Mouse (Mus musculus): Measurements from ENCODE around the gene Ets1. TPM values are rescaled to one million over a fixed set of nuclear protein-coding genes. Genes with fewer than 3 reads are reported as not detected.

Ets1 gene
- polyA plus RNA-seq, 1 experiment from 2014 or later, result 115 TPM

DNA sequence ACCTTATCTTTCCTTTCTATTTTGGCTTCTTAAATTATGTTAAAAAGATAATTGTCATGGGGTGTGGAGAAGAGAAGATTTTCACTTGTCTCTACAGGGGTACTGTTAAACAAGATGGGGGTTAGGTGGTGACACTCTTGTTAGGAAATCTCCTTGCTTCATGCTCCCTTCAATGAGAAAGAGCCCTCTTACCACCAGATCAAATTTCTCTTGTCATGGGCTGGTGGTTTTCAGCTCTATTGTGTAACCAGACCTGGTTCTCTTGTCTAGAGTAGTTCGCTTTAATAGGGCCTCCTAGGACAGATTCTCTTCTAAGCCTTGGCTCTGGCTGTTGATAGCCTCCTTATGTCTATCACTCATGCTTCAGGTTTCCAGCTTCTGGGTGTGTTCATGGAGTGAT lies 18.3 kb downstream of the Ets1 start:
- Histone ChIP-seq H3K9ac (ENCODE audit: low read length) (no peak overlapping the region), H3K27me3 (ENCODE audit: control insufficient read depth, insufficient read depth, low read depth, low read length) (no peaks in the 10 kb centered on the region), H3K4me3 (ENCODE audit: low read length) (no peak overlapping the region), H3K4me2 (ENCODE audit: low read depth, low read length) (no peak overlapping the region), H3K4me1 (replicated peaks; ENCODE audit: control insufficient read depth, insufficient read depth, low read length) (peaks cover 5% of the 10 kb centered on the region), H3K27ac (ENCODE audit: low read length) (no peak overlapping the region), H3K36me3 (ENCODE audit: control insufficient read depth, insufficient read depth, low read length) (no peaks in the 10 kb centered on the region), H3K9me3 (ENCODE audit: control insufficient read depth, low read length) (no peaks in the 10 kb centered on the region)
- ATAC-seq (ENCODE audit: low read depth), result no peak
- 93% methylated on average over 1 of the region's 1 CpGs for WGBS

DNA sequence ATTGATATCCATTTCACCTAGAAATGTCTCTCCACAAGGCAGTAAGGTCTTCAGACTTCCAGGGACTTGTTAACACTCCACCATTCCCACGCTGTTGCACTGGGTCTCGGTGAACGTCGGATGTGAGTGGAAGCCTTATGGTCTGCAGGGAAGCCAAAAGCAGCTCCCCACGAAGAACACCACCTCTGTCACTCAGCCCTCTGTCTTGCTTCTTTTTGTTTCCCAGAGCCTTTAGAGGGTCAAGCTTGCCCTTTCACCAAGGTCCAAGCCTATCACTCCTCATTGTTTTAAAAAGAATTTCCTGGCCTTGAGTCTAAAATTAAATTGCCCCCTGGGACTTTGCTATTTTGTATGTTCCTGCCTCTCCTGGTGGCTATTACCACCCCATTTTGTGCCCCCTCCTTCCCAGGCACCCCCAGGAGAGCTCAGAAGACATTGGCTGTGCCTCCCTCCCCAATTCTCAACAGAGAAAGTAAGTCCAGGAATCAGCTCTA lies 20.4 kb downstream of the Ets1 start:
- Histone ChIP-seq H3K4me3 (ENCODE audit: low read length) (no peak overlapping the region), H3K27ac (ENCODE audit: low read length) (peak overlapping the region; percentile 68), H3K4me2 (ENCODE audit: low read depth, low read length) (no peak overlapping the region), H3K9me3 (ENCODE audit: control insufficient read depth, low read length) (0 out of 2 replicates have a peak, but pooled peaks cover 4% of the 10 kb centered on the region), H3K9ac (ENCODE audit: low read length) (no peak overlapping the region), H3K36me3 (ENCODE audit: control insufficient read depth, insufficient read depth, low read length) (no peaks in the 10 kb centered on the region), H3K4me1 (replicated peaks; ENCODE audit: control insufficient read depth, insufficient read depth, low read length) (peaks cover 5% of the 10 kb centered on the region), H3K27me3 (ENCODE audit: control insufficient read depth, insufficient read depth, low read depth, low read length) (no peaks in the 10 kb centered on the region)
- WGBS, result 69% methylated on average over 5 of the region's 5 CpGs
- 0 out of 2 replicates have a peak, but pooled peaks have one; percentile 11 for ATAC-seq (ENCODE audit: low read depth)

DNA sequence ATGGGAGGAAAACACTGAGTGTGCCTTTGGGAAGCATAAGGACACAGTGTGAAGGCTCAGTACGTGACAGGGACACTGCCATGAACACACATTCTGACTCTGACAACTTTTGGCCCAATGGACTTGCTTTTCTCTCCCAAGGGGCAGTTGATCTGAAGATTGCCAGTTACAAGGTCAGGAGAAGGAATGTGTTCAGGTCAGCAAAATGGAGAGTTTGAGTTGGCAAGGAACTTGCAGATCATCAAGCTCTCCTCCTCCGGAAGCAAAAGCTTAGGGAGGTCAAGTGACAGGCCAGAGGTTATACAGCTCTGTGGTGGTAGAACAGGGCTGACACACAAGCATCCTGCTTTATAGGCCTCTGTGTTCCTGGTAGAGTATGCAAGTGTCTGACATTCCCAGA lies 21.1 kb downstream of the Ets1 start:
- Histone ChIP-seq H3K4me3 (ENCODE audit: low read length) (no peak overlapping the region), H3K27ac (ENCODE audit: low read length) (no peak overlapping the region), H3K4me1 (replicated peaks; ENCODE audit: control insufficient read depth, insufficient read depth, low read length) (peaks cover 5% of the 10 kb centered on the region), H3K36me3 (ENCODE audit: control insufficient read depth, insufficient read depth, low read length) (no peaks in the 10 kb centered on the region), H3K27me3 (ENCODE audit: control insufficient read depth, insufficient read depth, low read depth, low read length) (no peaks in the 10 kb centered on the region), H3K9me3 (ENCODE audit: control insufficient read depth, low read length) (0 out of 2 replicates have a peak, but pooled peaks cover 4% of the 10 kb centered on the region), H3K4me2 (ENCODE audit: low read depth, low read length) (no peak overlapping the region), H3K9ac (ENCODE audit: low read length) (no peak overlapping the region)
- 42% methylated on average over 2 of the region's 2 CpGs for WGBS
- peak; percentile 81 for ATAC-seq (ENCODE audit: low read depth)

DNA sequence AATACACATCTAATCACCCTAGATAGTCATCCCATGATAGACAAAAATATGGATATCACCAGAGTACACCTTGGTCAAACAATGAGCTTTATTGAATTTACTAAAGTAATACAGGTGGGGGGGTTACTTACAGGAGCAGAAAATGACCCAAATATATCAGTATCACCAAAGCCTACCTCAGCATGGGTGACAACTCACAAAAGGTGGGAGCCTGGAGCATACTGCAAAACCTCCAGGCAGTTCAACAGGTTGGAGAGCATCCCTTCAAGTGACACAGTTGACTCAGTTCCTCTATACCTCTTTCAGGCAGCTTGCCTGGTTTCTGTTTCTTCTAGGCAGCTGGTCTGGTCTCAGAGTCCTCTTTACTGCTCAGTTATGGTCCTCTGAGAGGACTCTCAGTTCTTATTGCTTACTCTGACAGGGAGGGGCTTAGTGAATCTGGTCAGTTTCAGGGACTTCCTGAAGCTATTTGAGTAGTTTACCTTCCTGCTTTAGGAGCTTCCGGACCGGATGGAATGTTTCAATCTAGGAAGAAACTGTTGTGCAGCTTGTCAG lies 24.5 kb downstream of the Ets1 start:
- no peak overlapping the region for H3K4me3 ChIP-seq (ENCODE audit: low read length)
- H3K36me3 ChIP-seq (ENCODE audit: control insufficient read depth, insufficient read depth, low read length), result no peaks in the 10 kb centered on the region
- H3K9me3 ChIP-seq (ENCODE audit: control insufficient read depth, low read length), result 0 out of 2 replicates have a peak, but pooled peaks cover 4% of the 10 kb centered on the region
- H3K9ac ChIP-seq (ENCODE audit: low read length), result no peak overlapping the region
- no peak overlapping the region for H3K27ac ChIP-seq (ENCODE audit: low read length)
- peaks cover 5% of the 10 kb centered on the region for H3K4me1 ChIP-seq (replicated peaks; ENCODE audit: control insufficient read depth, insufficient read depth, low read length)
- no peak for ATAC-seq (ENCODE audit: low read depth)
- no peak overlapping the region for H3K4me2 ChIP-seq (ENCODE audit: low read depth, low read length)
- WGBS, result 76% methylated on average over 2 of the region's 2 CpGs
- no peaks in the 10 kb centered on the region for H3K27me3 ChIP-seq (ENCODE audit: control insufficient read depth, insufficient read depth, low read depth, low read length)

DNA sequence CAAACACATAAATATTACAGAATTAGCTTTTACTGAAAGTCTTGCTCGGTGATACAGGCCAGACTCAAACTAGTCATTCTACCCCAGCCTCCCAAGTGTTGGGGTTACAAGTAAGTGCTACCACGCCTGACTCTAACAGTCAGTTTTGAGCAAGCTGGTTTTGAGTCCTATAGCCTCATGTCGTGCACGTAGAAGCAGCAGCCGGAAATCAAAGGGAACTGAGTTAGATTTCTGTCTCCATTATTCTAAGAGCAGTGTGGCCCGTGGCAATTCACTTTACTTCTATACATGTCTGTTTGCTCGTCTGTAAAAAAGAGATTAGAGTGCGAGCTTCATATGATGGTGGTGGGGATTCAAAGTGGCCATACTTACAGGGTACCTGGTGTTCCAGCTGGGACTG lies 25.1 kb downstream of the Ets1 start:
- no peak overlapping the region for H3K4me2 ChIP-seq (ENCODE audit: low read depth, low read length)
- 82% methylated on average over 8 of the region's 8 CpGs for WGBS
- H3K4me1 ChIP-seq (replicated peaks; ENCODE audit: control insufficient read depth, insufficient read depth, low read length), result peaks cover 5% of the 10 kb centered on the region
- H3K27me3 ChIP-seq (ENCODE audit: control insufficient read depth, insufficient read depth, low read depth, low read length), result no peaks in the 10 kb centered on the region
- 0 out of 2 replicates have a peak, but pooled peaks cover 4% of the 10 kb centered on the region for H3K9me3 ChIP-seq (ENCODE audit: control insufficient read depth, low read length)
- ATAC-seq (ENCODE audit: low read depth), result no peak
- H3K4me3 ChIP-seq (ENCODE audit: low read length), result no peak overlapping the region
- H3K9ac ChIP-seq (ENCODE audit: low read length), result no peak overlapping the region
- no peaks in the 10 kb centered on the region for H3K36me3 ChIP-seq (ENCODE audit: control insufficient read depth, insufficient read depth, low read length)
- H3K27ac ChIP-seq (ENCODE audit: low read length), result no peak overlapping the region

DNA sequence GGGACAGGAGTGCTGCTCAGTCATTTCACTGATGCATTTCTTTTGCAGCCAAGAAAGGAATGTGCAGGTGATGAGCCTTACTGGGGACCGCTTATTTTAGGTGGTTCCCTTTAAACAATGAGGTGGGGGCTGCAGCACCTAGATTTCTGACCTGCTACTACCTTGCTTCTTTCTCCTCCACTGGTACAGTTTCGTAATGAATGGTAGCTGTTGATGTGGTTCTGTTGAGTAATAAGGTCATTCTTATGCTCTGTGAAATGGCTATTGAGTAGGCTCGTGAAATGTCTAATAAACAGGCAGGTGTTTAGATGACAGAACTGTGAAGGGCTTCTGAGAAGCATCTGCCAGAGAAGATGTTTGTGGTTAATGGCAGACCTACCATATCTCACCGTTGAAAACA lies 25.5 kb downstream of the Ets1 start:
- no peak for ATAC-seq (ENCODE audit: low read depth)
- 75% methylated on average over 4 of the region's 4 CpGs for WGBS
- H3K9me3 ChIP-seq (ENCODE audit: control insufficient read depth, low read length), result 0 out of 2 replicates have a peak, but pooled peaks cover 4% of the 10 kb centered on the region
- H3K27ac ChIP-seq (ENCODE audit: low read length), result no peak overlapping the region
- no peak overlapping the region for H3K9ac ChIP-seq (ENCODE audit: low read length)
- H3K27me3 ChIP-seq (ENCODE audit: control insufficient read depth, insufficient read depth, low read depth, low read length), result no peaks in the 10 kb centered on the region
- peaks cover 6% of the 10 kb centered on the region for H3K4me1 ChIP-seq (replicated peaks; ENCODE audit: control insufficient read depth, insufficient read depth, low read length)
- no peak overlapping the region for H3K4me3 ChIP-seq (ENCODE audit: low read length)
- H3K4me2 ChIP-seq (ENCODE audit: low read depth, low read length), result no peak overlapping the region
- no peaks in the 10 kb centered on the region for H3K36me3 ChIP-seq (ENCODE audit: control insufficient read depth, insufficient read depth, low read length)

DNA sequence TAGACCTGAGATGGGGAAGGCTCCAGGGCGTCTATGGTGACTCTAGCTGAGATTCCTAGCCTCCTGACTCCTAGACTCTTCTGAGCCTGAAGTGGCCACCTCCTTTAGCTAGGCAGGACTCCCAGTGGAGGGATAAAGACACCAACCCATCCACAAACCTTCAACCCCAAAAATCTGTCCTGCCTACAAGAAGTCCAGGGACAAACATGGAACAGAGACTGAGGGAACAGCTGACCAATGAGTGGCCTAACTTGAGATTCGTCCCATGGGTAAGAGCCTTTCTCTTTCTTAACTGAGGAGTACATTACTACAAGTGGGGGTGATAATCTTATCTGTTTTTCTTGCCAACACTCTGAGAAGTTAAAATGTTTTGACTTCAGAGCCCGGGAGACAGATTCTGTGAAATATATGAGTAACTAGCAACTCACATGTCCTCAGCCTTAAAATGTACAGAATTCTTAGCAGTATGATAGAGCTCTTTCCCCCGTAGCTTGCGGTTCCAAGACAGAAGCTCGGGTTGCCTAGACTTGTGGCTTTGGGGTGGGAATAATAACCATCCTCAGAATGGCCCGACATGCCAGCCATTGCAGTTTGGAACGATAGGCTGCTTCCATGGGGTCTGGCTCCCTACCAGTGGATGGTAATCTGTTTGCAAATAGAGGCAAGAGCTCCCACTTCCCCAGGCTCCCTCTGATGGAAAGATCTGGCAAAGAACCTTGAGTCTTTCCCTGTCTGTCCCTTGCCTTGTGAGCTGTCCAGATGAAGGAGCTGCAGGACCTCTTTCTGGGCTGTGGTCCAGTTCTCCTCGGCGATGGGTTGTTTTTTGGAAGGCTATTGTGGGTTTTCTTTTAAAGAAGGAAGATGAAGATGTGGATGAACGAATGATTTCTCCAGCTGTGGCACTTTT lies 30.8 kb downstream of the Ets1 start:
- Histone ChIP-seq H3K9me3 (ENCODE audit: control insufficient read depth, low read length) (no peaks in the 10 kb centered on the region), H3K36me3 (ENCODE audit: control insufficient read depth, insufficient read depth, low read length) (no peaks in the 10 kb centered on the region), H3K4me1 (replicated peaks; ENCODE audit: control insufficient read depth, insufficient read depth, low read length) (peaks cover 36% of the 10 kb centered on the region), H3K4me3 (ENCODE audit: low read length) (no peak overlapping the region), H3K27ac (ENCODE audit: low read length) (peak overlapping the region; percentile 84), H3K27me3 (ENCODE audit: control insufficient read depth, insufficient read depth, low read depth, low read length) (no peaks in the 10 kb centered on the region), H3K4me2 (ENCODE audit: low read depth, low read length) (peak overlapping the region; percentile 27; the same call in 1 of the 2 replicates), H3K9ac (ENCODE audit: low read length) (no peak overlapping the region)
- 37% methylated on average over 11 of the region's 11 CpGs for WGBS
- peak; percentile 63 for ATAC-seq (ENCODE audit: low read depth)

DNA sequence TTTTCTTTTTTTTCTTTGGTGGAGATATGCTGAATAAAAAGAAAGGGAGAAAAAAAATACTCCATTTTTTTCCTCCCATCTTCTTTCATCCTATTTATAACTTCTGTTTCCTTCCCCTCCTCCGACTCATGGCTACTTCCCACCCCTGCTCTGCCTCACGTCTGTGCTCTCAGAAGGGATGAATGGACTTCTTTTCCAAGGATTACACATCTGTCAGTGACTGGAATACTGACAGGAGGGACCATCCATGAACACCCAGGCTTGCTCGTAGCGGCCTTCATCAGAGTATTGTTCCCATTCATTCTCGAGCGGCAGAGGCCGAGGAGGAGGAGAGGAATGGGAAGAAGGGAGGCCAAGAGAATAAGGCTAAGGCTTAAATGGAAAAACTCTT lies 31.5 kb downstream of the Ets1 start:
- no peaks in the 10 kb centered on the region for H3K27me3 ChIP-seq (ENCODE audit: control insufficient read depth, insufficient read depth, low read depth, low read length)
- no peak overlapping the region; the same call in 1 of the 2 replicates for H3K9ac ChIP-seq (ENCODE audit: low read length)
- no peak overlapping the region for H3K4me3 ChIP-seq (ENCODE audit: low read length)
- H3K27ac ChIP-seq (ENCODE audit: low read length), result peak overlapping the region; percentile 84
- 32% methylated on average over 7 of the region's 7 CpGs for WGBS
- H3K9me3 ChIP-seq (ENCODE audit: control insufficient read depth, low read length), result no peaks in the 10 kb centered on the region
- peaks cover 37% of the 10 kb centered on the region for H3K4me1 ChIP-seq (replicated peaks; ENCODE audit: control insufficient read depth, insufficient read depth, low read length)
- no peaks in the 10 kb centered on the region for H3K36me3 ChIP-seq (ENCODE audit: control insufficient read depth, insufficient read depth, low read length)
- ATAC-seq (ENCODE audit: low read depth), result no peak
- peak overlapping the region; percentile 26; the same call in 1 of the 2 replicates for H3K4me2 ChIP-seq (ENCODE audit: low read depth, low read length)

DNA sequence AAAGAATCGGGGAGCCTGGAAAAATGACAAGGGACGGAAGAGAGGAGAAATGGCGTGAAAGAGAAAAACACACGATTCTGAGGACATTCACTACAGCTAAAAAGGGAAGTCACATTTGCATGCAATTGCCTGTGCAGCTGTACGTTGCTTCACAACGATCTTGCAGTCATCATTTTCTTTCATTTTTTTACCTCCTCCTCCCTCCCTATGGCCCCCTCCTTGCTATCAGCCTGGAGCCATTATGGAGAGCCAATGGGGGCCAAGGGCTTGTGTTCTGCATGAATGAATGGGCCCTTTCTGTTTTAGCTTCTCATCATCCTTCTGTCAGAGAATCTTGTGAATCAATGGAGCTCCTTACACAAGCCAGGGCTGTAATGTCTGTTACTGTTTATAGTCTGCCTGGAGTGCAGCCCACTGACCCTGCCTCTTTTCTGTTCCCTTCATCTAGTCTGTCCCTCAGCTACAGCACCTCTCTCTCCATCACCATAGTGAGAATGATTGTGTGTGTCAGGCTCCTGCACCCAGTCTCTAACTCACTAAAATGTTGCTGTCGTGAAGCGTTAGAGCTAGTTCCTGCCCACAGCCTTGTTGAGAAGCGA lies 32.2 kb downstream of the Ets1 start:
- Histone ChIP-seq H3K4me1 (replicated peaks; ENCODE audit: control insufficient read depth, insufficient read depth, low read length) (peaks cover 44% of the 10 kb centered on the region), H3K4me2 (ENCODE audit: low read depth, low read length) (no peak overlapping the region), H3K9me3 (ENCODE audit: control insufficient read depth, low read length) (no peaks in the 10 kb centered on the region), H3K36me3 (ENCODE audit: control insufficient read depth, insufficient read depth, low read length) (no peaks in the 10 kb centered on the region), H3K9ac (ENCODE audit: low read length) (peak overlapping the region; percentile 6; the same call in 1 of the 2 replicates), H3K27ac (ENCODE audit: low read length) (peak overlapping the region; percentile 84), H3K4me3 (ENCODE audit: low read length) (no peak overlapping the region), H3K27me3 (ENCODE audit: control insufficient read depth, insufficient read depth, low read depth, low read length) (no peaks in the 10 kb centered on the region)
- ATAC-seq (ENCODE audit: low read depth), result no peak
- 54% methylated on average over 9 of the region's 9 CpGs for WGBS
